Mouse (Mus musculus) liver, embryonic 13.5 days (tissue): ENCODE measurements around the gene Ppp1r3g. TPM values are rescaled to one million over a fixed set of nuclear protein-coding genes. Genes with fewer than 3 reads are reported as not detected.
"Not testable (repeated sequence)": the region's sequence is repeated elsewhere in the genome, so short reads cannot be mapped to it uniquely, and the experiment has no call there.

Experiments
- ATAC-seq: fragments of 200-750 bp; cut with Nextera tagmentation; 2 replicates; pipeline ENCODE4 v1.8.0; 2017; ENCODE audit warnings: low read depth, mild to moderate bottlenecking, moderate number of reproducible peaks, moderate library complexity
- DNase-seq: peaks from one replicate; pipeline ENCODE4 v3.0.0; 2022
- H3K27ac ChIP-seq: fragments of 300-500 bp; sonication (generic); 2 replicates; pipeline ENCODE4 v1.5.1; 2015; ENCODE audit warnings: moderate library complexity, mild to moderate bottlenecking, inconsistent platforms
- H3K27me3 ChIP-seq: fragments of 300-500 bp; sonication (generic); 2 replicates; pipeline ENCODE4 v1.6.1; 2015; ENCODE audit warnings: mild to moderate bottlenecking, inconsistent platforms
- H3K36me3 ChIP-seq: fragments of 300-500 bp; sonication (generic); 2 replicates; pipeline ENCODE4 v1.6.1; 2015; ENCODE audit warnings: mild to moderate bottlenecking, inconsistent platforms
- H3K4me1 ChIP-seq: fragments of 300-500 bp; sonication (generic); replicated peaks from 2 replicates; pipeline ENCODE4 v1.6.1; 2015; ENCODE audit warnings: inconsistent platforms
- H3K4me2 ChIP-seq: fragments of 300-500 bp; sonication (generic); 2 replicates; pipeline ENCODE4 v1.6.1; 2015; ENCODE audit warnings: inconsistent platforms, mild to moderate bottlenecking, moderate library complexity
- H3K4me3 ChIP-seq: fragments of 300-500 bp; sonication (generic); replicated peaks from 2 replicates; pipeline ENCODE4 v1.5.1; 2015; ENCODE audit warnings: mild to moderate bottlenecking, inconsistent platforms
- H3K9ac ChIP-seq: fragments of 300-500 bp; sonication (generic); 2 replicates; pipeline ENCODE4 v1.6.1; 2015; ENCODE audit warnings: mild to moderate bottlenecking, inconsistent platforms
- H3K9me3 ChIP-seq: fragments of 300-500 bp; sonication (generic); replicated peaks from 2 replicates; pipeline ENCODE4 v1.6.1; 2016; ENCODE audit warnings: inconsistent platforms
- WGBS: fragments of 180-500 bp; shearing (Covaris S2); methylation state at CpG from one replicate; pipeline ENCODE4 v1.1.7; 2015; ENCODE audit not compliant: insufficient replicate concordance; 5-methylcytosine and 5-hydroxymethylcytosine counted together
- polyA plus RNA-seq: library from polyadenylated mRNA; unstranded; fragments of >200 nt; fragmentation: Nextera tagmentation; extraction: Ambion mirVana; gene quantifications from 2 replicates; pipeline ENCODE4 v1.2.1, GENCODE M21; 2015

Ppp1r3g gene
- polyA plus RNA-seq, 1 experiment from 2014 or later, result 0.37 TPM

GRCm38 (mm10) chr13:35967690-35968089 is 9.1 kb downstream of the Ppp1r3g start:
- peak overlapping the region; percentile 76 for H3K4me2 ChIP-seq
- H3K4me1 ChIP-seq, result peaks cover 15% of the 10 kb centered on the region; the same call in 1 of the 2 replicates
- no peaks in the 10 kb centered on the region for H3K9me3 ChIP-seq
- ATAC-seq (no peak), DNase-seq (no peak)
- no peaks in the 10 kb centered on the region for H3K36me3 ChIP-seq
- no peak overlapping the region for H3K27ac ChIP-seq
- H3K27me3 ChIP-seq, result peaks cover 48% of the 10 kb centered on the region
- no peak overlapping the region for H3K9ac ChIP-seq
- 7% methylated on average over 15 of the region's 15 CpGs for WGBS
- peak overlapping the region; percentile 58 for H3K4me3 ChIP-seq

- Histone ChIP-seq H3K4me2 (peak overlapping the region; percentile 76), H3K36me3 (no peaks in the 10 kb centered on the region), H3K9me3 (no peaks in the 10 kb centered on the region), H3K9ac (peak overlapping the region; percentile 43), H3K27me3 (peaks cover 48% of the 10 kb centered on the region), H3K4me1 (peaks cover 13% of the 10 kb centered on the region; the same call in 1 of the 2 replicates), H3K27ac (no peak overlapping the region), H3K4me3 (peak overlapping the region; percentile 58)
- no peak for ATAC-seq
- WGBS, result 1% methylated on average over 38 of the region's 38 CpGs
- no peak for DNase-seq
These were observed 9.6 kb downstream of the Ppp1r3g start for GRCm38 (mm10) chr13:35968131-35968718.

GRCm38 (mm10) chr13:35968719-35969430 is 10.2 kb downstream of the Ppp1r3g start:
- peak overlapping the region; percentile 76 for H3K4me2 ChIP-seq
- no peaks in the 10 kb centered on the region for H3K9me3 ChIP-seq
- no peaks in the 10 kb centered on the region for H3K36me3 ChIP-seq
- ATAC-seq (no peak; the same call in 1 of the 2 replicates), DNase-seq (no peak)
- peak overlapping the region; percentile 43 for H3K9ac ChIP-seq
- H3K4me3 ChIP-seq, result peak overlapping the region; percentile 58
- peaks cover 13% of the 10 kb centered on the region; the same call in 1 of the 2 replicates for H3K4me1 ChIP-seq
- H3K27me3 ChIP-seq, result peaks cover 48% of the 10 kb centered on the region
- WGBS, result under 1% methylated on average over 56 of the region's 57 CpGs
- no peak overlapping the region for H3K27ac ChIP-seq

- DNase-seq, result no peak
- no peak for ATAC-seq
- WGBS, result 3% methylated on average over 18 of the region's 18 CpGs
- Histone ChIP-seq H3K9ac (no peak overlapping the region), H3K4me2 (peak overlapping the region; percentile 76), H3K27me3 (peaks cover 48% of the 10 kb centered on the region), H3K9me3 (no peaks in the 10 kb centered on the region), H3K4me3 (peak overlapping the region; percentile 58), H3K27ac (no peak overlapping the region), H3K4me1 (peaks cover 13% of the 10 kb centered on the region; the same call in 1 of the 2 replicates), H3K36me3 (no peaks in the 10 kb centered on the region)
These were observed 10.7 kb downstream of the Ppp1r3g start for GRCm38 (mm10) chr13:35969431-35969721.

- no peaks in the 10 kb centered on the region for H3K9me3 ChIP-seq
- WGBS, result 28% methylated on average over 9 of the region's 9 CpGs
- H3K9ac ChIP-seq, result no peak overlapping the region
- peaks cover 48% of the 10 kb centered on the region for H3K27me3 ChIP-seq
- peaks cover 13% of the 10 kb centered on the region; the same call in 1 of the 2 replicates for H3K4me1 ChIP-seq
- no peak for ATAC-seq
- peak overlapping the region; percentile 58 for H3K4me3 ChIP-seq
- H3K27ac ChIP-seq, result no peak overlapping the region
- no peaks in the 10 kb centered on the region for H3K36me3 ChIP-seq
- DNase-seq, result no peak
- peak overlapping the region; percentile 76 for H3K4me2 ChIP-seq
These were observed 11.2 kb downstream of the Ppp1r3g start for GRCm38 (mm10) chr13:35969829-35970228.

- Histone ChIP-seq H3K4me1 (no peaks in the 10 kb centered on the region), H3K27me3 (no peaks in the 10 kb centered on the region), H3K9ac (no peak overlapping the region), H3K4me2 (no peak overlapping the region), H3K9me3 (no peaks in the 10 kb centered on the region), H3K27ac (no peak overlapping the region), H3K36me3 (peaks cover 27% of the 10 kb centered on the region), H3K4me3 (no peak overlapping the region)
- ATAC-seq, result no peak
- 81% methylated on average over 7 of the region's 7 CpGs for whole genome bisulfite sequencing
- DNase-seq, result no peak
These were observed 18.3 kb downstream of the Ppp1r3g start for GRCm38 (mm10) chr13:35976912-35977311.

GRCm38 (mm10) chr13:35980471-35980870 is 21.8 kb downstream of the Ppp1r3g start:
- H3K27ac ChIP-seq, result no peak overlapping the region
- H3K36me3 ChIP-seq, result peaks cover 27% of the 10 kb centered on the region
- DNase-seq (no peak), ATAC-seq (no peak)
- no peaks in the 10 kb centered on the region for H3K27me3 ChIP-seq
- 71% methylated on average over 4 of the region's 4 CpGs for WGBS
- H3K9me3 ChIP-seq, result no peaks in the 10 kb centered on the region
- H3K4me2 ChIP-seq, result no peak overlapping the region
- no peak overlapping the region for H3K4me3 ChIP-seq
- H3K9ac ChIP-seq, result no peak overlapping the region
- no peaks in the 10 kb centered on the region for H3K4me1 ChIP-seq

- Histone ChIP-seq H3K27me3 (no peaks in the 10 kb centered on the region), H3K9ac (no peak overlapping the region), H3K36me3 (peaks cover 18% of the 10 kb centered on the region), H3K4me3 (no peak overlapping the region), H3K4me2 (no peak overlapping the region), H3K27ac (no peak overlapping the region), H3K4me1 (no peaks in the 10 kb centered on the region), H3K9me3 (no peaks in the 10 kb centered on the region)
- ATAC-seq (no peak), DNase-seq (no peak)
- WGBS, result 69% methylated on average over 6 of the region's 6 CpGs
These were observed 24.3 kb downstream of the Ppp1r3g start for GRCm38 (mm10) chr13:35982985-35983384.

- Histone ChIP-seq H3K27me3 (no peaks in the 10 kb centered on the region), H3K9me3 (no peaks in the 10 kb centered on the region), H3K27ac (no peak overlapping the region), H3K4me1 (no peaks in the 10 kb centered on the region), H3K4me3 (no peak overlapping the region), H3K36me3 (no peaks in the 10 kb centered on the region), H3K4me2 (no peak overlapping the region), H3K9ac (no peak overlapping the region)
- WGBS, result 75% methylated on average over 3 of the region's 3 CpGs
- DNase-seq (no peak), ATAC-seq (no peak)
These were observed 30.7 kb downstream of the Ppp1r3g start for GRCm38 (mm10) chr13:35989329-35989728.

GRCm38 (mm10) chr13:35991185-35991584 is 32.5 kb downstream of the Ppp1r3g start:
- not testable (repeated sequence) for H3K4me2 ChIP-seq, ATAC-seq, H3K36me3 ChIP-seq, H3K27ac ChIP-seq, H3K9me3 ChIP-seq, H3K9ac ChIP-seq, DNase-seq, H3K27me3 ChIP-seq, H3K4me3 ChIP-seq
- WGBS, result 90% methylated on average over 21 of the region's 21 CpGs
- peaks cover 12% of the 10 kb centered on the region for H3K4me1 ChIP-seq

- DNase-seq (no peak), ATAC-seq (0 out of 2 replicates have a peak, but pooled peaks have one; percentile 38)
- H3K27ac ChIP-seq, result no peak overlapping the region
- H3K4me3 ChIP-seq, result no peak overlapping the region
- H3K4me1 ChIP-seq, result peaks cover 20% of the 10 kb centered on the region
- H3K9me3 ChIP-seq, result no peaks in the 10 kb centered on the region
- no peak overlapping the region for H3K9ac ChIP-seq
- H3K27me3 ChIP-seq, result no peaks in the 10 kb centered on the region
- 73% methylated on average over 8 of the region's 8 CpGs for WGBS
- H3K4me2 ChIP-seq, result no peak overlapping the region
- H3K36me3 ChIP-seq, result no peaks in the 10 kb centered on the region
These were observed 35.4 kb downstream of the Ppp1r3g start for GRCm38 (mm10) chr13:35994067-35994466.

- DNase-seq (no peak), ATAC-seq (no peak)
- WGBS, result 77% methylated on average over 3 of the region's 3 CpGs
These were observed 36.6 kb downstream of the Ppp1r3g start for GRCm38 (mm10) chr13:35995231-35995630.

More at GRCm38 (mm10) chr13:35995231-35995630, 36.6 kb downstream of the Ppp1r3g start:
- Histone ChIP-seq H3K9ac (no peak overlapping the region), H3K4me2 (no peak overlapping the region), H3K9me3 (no peaks in the 10 kb centered on the region), H3K36me3 (no peaks in the 10 kb centered on the region), H3K4me1 (peaks cover 20% of the 10 kb centered on the region), H3K27me3 (no peaks in the 10 kb centered on the region), H3K27ac (no peak overlapping the region), H3K4me3 (no peak overlapping the region)
